Mouse (Mus musculus) embryonic facial prominence, embryonic 12.5 days (tissue): ENCODE data around the gene Cfl1. TPM values are rescaled to one million over a fixed set of nuclear protein-coding genes. Genes with fewer than 3 reads are reported as not detected.

Experiments used
- polyA plus RNA-seq: library from polyadenylated mRNA; unstranded; fragments of >200 nt; fragmentation: Nextera tagmentation; extraction: Ambion mirVana; gene quantifications from 2 replicates; pipeline ENCODE4 v1.2.1, GENCODE M21; 2016

The Cfl1 gene
- polyA plus RNA-seq, 1 experiment from 2014 or later: 2,582 TPM

Other genes starting within 250 kb of the Cfl1 start
- gene Pacs1, start 217.3 kb upstream of the Cfl1 start, polyA plus RNA-seq: 31.3 and 32.2 TPM in 2 replicates
- 386 and 406 TPM in 2 replicates for gene Sf3b2, start 195.0 kb upstream of the Cfl1 start, polyA plus RNA-seq
- 8.1 and 8.5 TPM in 2 replicates for gene Gal3st3, start 192.1 kb upstream of the Cfl1 start, polyA plus RNA-seq
- gene Catsper1, start 154.7 kb upstream of the Cfl1 start, polyA plus RNA-seq: not detected in 2 replicates
- gene Cst6, start 140.9 kb upstream of the Cfl1 start, polyA plus RNA-seq: 0.52 and 1.3 TPM in 2 replicates
- gene Eif1ad, start 123.7 kb upstream of the Cfl1 start, polyA plus RNA-seq: 63.5 and 66.8 TPM in 2 replicates
- gene Banf1, start 123.3 kb upstream of the Cfl1 start, polyA plus RNA-seq: 384 and 411 TPM in 2 replicates
- 98.9 and 107 TPM in 2 replicates for gene Sart1, start 101.8 kb upstream of the Cfl1 start, polyA plus RNA-seq
- 0.45 and 0.55 TPM in 2 replicates for gene Tsga10ip, start 87.9 kb upstream of the Cfl1 start, polyA plus RNA-seq
- 303 and 323 TPM in 2 replicates for gene Drap1, start 65.5 kb upstream of the Cfl1 start, polyA plus RNA-seq
- gene AI837181, start 65.3 kb upstream of the Cfl1 start, polyA plus RNA-seq: 67.2 and 67.9 TPM in 2 replicates
- gene Fosl1, start 42.9 kb upstream of the Cfl1 start, polyA plus RNA-seq: not detected in 2 replicates
- gene Ccdc85b, start 32.6 kb upstream of the Cfl1 start, polyA plus RNA-seq: 10.8 and 11.0 TPM in 2 replicates
- gene Fibp, start 29.8 kb upstream of the Cfl1 start, polyA plus RNA-seq: 146 and 150 TPM in 2 replicates
- 1.9 and 2.1 TPM in 2 replicates for gene Ctsw, start 21.9 kb upstream of the Cfl1 start, polyA plus RNA-seq
- 145 TPM in 2 replicates for gene Efemp2, start 16.5 kb upstream of the Cfl1 start, polyA plus RNA-seq
- gene Mus81, start 2.1 kb upstream of the Cfl1 start, polyA plus RNA-seq: 44.1 and 46.6 TPM in 2 replicates
- gene 1700020D05Rik, start 13.3 kb downstream of the Cfl1 start, polyA plus RNA-seq: 0.15 TPM in 1 of 2 replicates, not detected in the other
- gene Snx32, start 20.1 kb downstream of the Cfl1 start, polyA plus RNA-seq: 11.9 and 15.2 TPM in 2 replicates
- gene Ovol1, start 70.2 kb downstream of the Cfl1 start, polyA plus RNA-seq: 1.3 and 1.6 TPM in 2 replicates
- 2.8 and 3.2 TPM in 2 replicates for gene Ap5b1, start 77.6 kb downstream of the Cfl1 start, polyA plus RNA-seq
- 148 and 158 TPM in 2 replicates for gene Rnaseh2c, start 111.4 kb downstream of the Cfl1 start, polyA plus RNA-seq
- 61.3 and 63.7 TPM in 2 replicates for gene Kat5, start 119.8 kb downstream of the Cfl1 start, polyA plus RNA-seq
- gene Rela, start 147.0 kb downstream of the Cfl1 start, polyA plus RNA-seq: 46.5 and 49.3 TPM in 2 replicates
- 27.0 and 28.7 TPM in 2 replicates for gene Sipa1, start 173.3 kb downstream of the Cfl1 start, polyA plus RNA-seq
- 24.7 and 26.0 TPM in 2 replicates for gene Map3k11, start 198.3 kb downstream of the Cfl1 start, polyA plus RNA-seq
- 33.1 and 37.9 TPM in 2 replicates for gene Pcnx3, start 198.5 kb downstream of the Cfl1 start, polyA plus RNA-seq
- 0.24 TPM in 1 of 2 replicates, not detected in the other for gene Kcnk7, start 213.9 kb downstream of the Cfl1 start, polyA plus RNA-seq
- gene Ehbp1l1, start 235.9 kb downstream of the Cfl1 start, polyA plus RNA-seq: 14.4 TPM in 2 replicates
- 143 and 150 TPM in 2 replicates for gene Fam89b, start 239.2 kb downstream of the Cfl1 start, polyA plus RNA-seq